Mouse (Mus musculus) small intestine, adult 10 weeks (tissue): Measurements from ENCODE around the gene Klc1. TPM values are rescaled to one million over a fixed set of nuclear protein-coding genes. Genes with fewer than 3 reads are reported as not detected.

ENCODE experiments used
- polyA plus RNA-seq: library from polyadenylated mRNA; stranded (reverse); fragments of 350-450 nt; fragmentation: Illumina TruSeq; extraction: RNeasy Lipid Tissue Mini Kit (QIAGEN cat#74804); gene quantifications from one replicate; pipeline ENCODE4 v1.2.3, GENCODE M21; 2014; ENCODE audit warnings: low replicate concordance

Gene Klc1
- 2.2 TPM for polyA plus RNA-seq

DNA sequence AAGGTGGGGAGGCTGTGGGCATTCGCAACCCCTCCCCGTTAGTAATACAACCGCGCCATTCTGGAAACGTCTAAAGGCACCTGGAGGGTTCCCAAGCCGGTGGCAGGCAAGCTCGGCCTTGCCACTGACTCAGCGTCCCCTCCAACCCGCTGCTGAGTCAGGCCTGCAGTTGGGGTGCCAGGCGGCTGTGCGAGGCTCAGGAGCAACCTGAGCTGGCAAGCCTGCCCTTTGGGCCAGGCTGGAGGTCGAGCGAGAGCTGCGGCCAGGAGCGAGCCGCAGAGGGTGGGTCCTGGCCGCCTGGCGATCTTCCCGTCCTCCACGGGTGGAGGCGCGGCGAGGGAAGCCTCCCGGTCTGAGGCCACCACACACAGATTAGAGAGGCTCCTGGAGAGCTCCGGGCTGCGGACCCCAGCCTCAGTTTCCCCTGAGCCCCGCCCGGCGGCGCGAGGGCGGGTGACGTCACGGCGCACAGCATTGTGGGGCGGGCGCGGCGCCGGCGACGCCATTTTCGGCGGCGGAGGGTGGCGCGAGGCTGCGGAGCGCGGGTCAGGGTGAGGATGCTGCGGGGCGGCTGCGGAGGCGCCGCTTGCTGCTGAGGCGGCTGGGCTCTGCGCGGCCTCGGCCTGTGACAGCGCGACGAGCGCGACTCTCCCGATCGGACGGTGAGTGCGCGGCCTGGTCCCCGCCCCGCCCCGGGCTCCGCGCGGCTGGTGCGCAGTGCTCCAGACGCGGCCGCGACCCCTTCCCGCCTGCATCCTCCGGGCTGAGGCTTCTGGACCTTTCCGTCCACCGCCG lies at the start of gene Klc1:
Gene Klc1, plus strand, starts transcription at position 469 of the 795 bp plus-strand sequence.

DNA sequence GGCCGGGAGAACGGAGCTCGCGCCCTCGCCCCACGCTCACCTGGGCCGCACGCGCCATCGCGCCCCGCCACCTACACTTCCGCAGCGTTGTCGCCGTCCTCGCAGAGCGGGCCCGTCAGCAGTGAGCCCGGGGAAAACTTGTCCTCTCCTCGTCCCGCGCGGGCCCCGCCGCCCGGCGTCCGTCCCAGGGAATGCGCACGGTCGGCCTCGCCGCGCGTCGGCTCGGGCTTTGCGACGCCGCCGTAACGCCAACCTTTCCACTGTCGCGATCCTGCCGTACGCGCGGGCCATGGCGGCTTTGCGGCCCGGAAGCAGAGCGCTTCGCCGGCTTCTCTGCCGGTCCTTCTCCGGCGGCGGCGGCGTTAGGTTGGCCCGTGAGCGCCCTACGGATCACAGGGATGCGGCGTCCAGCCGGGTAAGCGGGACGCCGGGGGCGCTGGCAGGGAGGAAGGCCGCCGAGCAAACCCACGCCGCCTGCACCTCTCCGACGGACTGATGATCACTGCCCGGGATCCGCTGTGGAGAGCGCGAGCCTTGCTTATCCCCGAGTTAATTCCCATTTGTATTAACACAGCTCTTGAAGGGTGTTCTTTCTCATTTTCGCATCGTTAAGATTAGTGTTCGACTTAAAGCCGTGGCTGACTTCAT lies 45.5 kb upstream of the Klc1 start, which contains the start of the genes Bag5 and Apopt1:
Gene Bag5, minus strand, starts transcription at position 254 of the 648 bp plus-strand sequence.
Gene Apopt1, plus strand, starts transcription at position 258 of the 648 bp plus-strand sequence.

DNA sequence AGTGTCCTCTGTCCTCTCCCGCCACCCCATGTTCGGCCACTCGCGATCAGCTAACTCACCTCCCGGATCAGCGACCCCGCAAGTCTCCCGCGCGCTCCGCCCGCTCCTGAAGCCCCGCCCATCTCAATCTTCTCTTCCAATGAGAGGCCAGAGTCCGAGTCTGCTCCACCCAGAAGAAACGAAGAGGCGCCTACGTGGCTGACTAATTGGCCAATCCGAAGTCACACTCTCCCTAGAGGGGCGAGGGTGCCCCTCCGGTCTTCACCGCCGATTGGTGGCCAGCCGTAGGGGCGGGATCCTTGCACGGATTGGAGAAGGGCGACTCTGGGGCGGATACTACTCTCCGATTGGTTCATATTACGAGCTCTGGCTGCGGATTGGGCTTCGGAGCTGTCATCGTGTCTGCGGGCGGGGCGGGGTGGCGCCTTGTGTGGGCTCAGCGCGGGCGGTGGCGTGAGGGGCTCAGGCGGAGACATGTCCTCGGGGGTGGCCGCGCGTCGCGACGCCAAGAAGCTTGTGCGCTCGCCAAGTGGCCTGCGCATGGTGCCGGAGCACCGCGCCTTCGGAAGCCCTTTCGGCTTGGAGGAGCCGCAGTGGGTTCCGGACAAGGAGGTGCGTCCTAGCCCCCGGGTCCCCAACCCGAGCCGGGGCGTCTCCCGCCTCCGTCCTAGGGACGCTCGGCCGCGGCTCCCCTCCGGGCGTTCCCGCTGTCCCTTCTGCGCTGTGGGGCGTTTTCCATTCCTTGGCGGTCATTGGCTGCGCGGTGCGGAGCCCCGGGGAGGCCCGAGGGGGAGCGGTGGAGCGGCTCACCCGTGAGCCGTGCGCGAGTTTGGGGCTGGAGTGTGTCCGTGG lies 55.3 kb downstream of the Klc1 start, which contains the start of the genes Xrcc3 and Zfyve21:
Gene Xrcc3, minus strand, starts transcription at position 108 of the 852 bp plus-strand sequence.
Gene Zfyve21, plus strand, starts transcription at position 405 of the 852 bp plus-strand sequence.

Other genes starting within 250 kb of the Klc1 start
- 591 TPM for gene Eif5, start 220.8 kb upstream of the Klc1 start, polyA plus RNA-seq
- 200 TPM for gene Mark3, start 184.3 kb upstream of the Klc1 start, polyA plus RNA-seq
- 2.8 TPM for gene Ckb, start 86.5 kb upstream of the Klc1 start, polyA plus RNA-seq
- not detected for gene Trmt61a, start 80.7 kb upstream of the Klc1 start, polyA plus RNA-seq
- gene Bag5, start 45.6 kb upstream of the Klc1 start, polyA plus RNA-seq, result 14.0 TPM
- 8.9 TPM for gene Apopt1, start 45.6 kb upstream of the Klc1 start, polyA plus RNA-seq
- not detected for gene Xrcc3, start 55.0 kb downstream of the Klc1 start, polyA plus RNA-seq
- gene Zfyve21, start 55.3 kb downstream of the Klc1 start, polyA plus RNA-seq, result 15.7 TPM
- 4.7 TPM for gene Ppp1r13b, start 149.3 kb downstream of the Klc1 start, polyA plus RNA-seq
- gene Atp5mpl, start 208.1 kb downstream of the Klc1 start, polyA plus RNA-seq, result 1,018 TPM
- gene Tdrd9, start 212.7 kb downstream of the Klc1 start, polyA plus RNA-seq, result not detected
- not detected for gene Rd3l, start 222.5 kb downstream of the Klc1 start, polyA plus RNA-seq